Mouse (Mus musculus) frontal cortex, postnatal 36 days (tissue): ENCODE measurements at regions not wholly inside any gene's neighbourhood (a gene's known extent, or its start where the extent isn't known, plus 50 kb on each side); places are given as distances from the start of the nearest gene placed in this dataset.

Experiments used
- DNase-seq, 2 experiments: peaks; one replicate each; pipeline ENCODE4 v3.0.0; 2022; ENCODE audit warnings: low spot score in 2 of 2

GRCm38 (mm10) chr16:95886131-95886530 is 104.6 kb downstream of the Psmg1 start:
- no peak for DNase-seq

DNA sequence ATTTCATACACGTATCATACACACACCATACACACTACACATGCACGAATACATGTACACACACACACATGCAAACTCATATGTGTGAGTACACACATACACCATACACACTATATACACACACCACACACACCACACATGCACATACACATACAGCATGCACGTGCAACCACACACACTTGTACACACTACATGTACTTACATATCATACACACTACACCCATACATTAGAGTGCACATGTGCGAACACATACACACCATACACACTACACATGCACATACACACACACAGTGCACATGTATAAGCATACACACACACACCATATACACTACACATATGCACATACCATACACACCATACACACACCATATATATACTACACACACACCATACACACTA is 117.5 kb downstream of the Psmg1 start:
- DNase-seq = no peak

GRCm38 (mm10) chr16:95872436-95872835 is 118.3 kb downstream of the Psmg1 start:
- DNase-seq = no peak

GRCm38 (mm10) chr16:95870291-95870690 is 120.5 kb downstream of the Psmg1 start:
- DNase-seq = no peak

GRCm38 (mm10) chr16:95869501-95869900 is 121.3 kb downstream of the Psmg1 start:
- no peak for DNase-seq

GRCm38 (mm10) chr16:95868896-95869295 is 121.9 kb downstream of the Psmg1 start:
- no peak for DNase-seq

GRCm38 (mm10) chr16:95867516-95867915 is 123.2 kb downstream of the Psmg1 start:
- DNase-seq = no peak

DNA sequence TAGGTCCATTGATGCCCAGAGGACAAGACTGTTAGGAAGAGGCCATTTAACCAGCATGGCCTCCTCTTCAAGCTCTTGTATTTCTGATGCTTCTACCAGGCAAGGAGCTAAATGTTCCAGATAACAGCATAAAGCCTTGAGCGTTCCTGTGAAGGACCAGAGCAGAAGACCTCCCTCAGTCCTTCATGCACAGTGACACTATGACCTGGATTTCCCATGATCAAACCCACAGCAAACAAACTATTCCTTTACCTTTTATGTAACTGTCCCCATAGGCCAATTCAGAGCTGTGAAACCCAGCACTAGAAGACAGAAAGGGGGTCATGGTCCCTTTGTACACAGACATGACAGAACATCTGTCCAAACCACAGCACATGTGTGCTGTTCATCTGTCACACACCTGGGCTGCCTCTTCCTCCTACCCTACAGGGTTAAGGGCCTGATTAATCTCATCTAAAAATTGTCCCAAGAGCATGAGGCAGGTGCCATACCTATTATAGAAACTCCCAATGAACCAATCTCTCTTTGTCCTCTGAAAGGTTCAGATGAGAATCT is 123.8 kb downstream of the Psmg1 start:
- no peak for DNase-seq

GRCm38 (mm10) chr16:95865603-95866002 is 125.2 kb downstream of the Psmg1 start:
- no peak for DNase-seq

DNA sequence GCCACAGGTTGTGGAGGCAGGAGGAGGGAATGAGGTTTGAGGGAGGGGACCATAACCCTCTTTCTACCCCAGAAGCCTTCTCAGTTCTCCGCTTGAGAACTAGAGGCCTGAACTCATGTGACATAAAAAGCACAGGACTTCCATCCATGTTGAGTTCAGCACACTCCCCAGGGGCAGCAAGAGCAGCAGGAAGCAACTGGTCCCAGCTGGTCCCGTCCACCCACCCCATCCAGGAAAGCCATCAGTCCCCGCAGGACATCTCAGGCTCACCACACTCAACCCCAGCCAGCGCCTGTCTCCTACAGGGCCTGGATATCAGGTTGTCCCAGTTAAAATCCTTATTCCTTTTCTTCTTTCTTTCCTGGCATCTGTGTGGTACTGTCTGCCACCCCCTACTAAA is 126.1 kb downstream of the Psmg1 start:
- DNase-seq = no peak

DNA sequence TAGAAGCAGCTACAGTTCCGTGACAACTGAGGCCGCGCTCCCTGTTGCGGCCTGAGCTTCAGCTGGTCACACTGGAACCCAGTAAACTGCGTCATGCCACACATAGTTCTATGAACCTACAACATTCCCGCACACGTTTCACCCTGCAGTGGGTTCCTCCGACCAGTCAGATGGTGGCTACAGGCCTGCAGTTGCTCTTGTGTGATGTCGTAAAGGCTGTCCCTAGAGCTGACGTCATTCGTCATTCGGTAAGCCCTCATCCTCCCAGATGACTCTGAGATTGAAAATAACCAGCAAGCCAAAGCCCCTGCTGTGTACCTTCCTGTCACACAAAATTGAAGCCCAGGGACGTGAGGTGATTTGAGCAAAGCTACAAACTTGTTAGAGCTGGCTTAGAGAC is 126.7 kb downstream of the Psmg1 start:
- no peak for DNase-seq

DNA sequence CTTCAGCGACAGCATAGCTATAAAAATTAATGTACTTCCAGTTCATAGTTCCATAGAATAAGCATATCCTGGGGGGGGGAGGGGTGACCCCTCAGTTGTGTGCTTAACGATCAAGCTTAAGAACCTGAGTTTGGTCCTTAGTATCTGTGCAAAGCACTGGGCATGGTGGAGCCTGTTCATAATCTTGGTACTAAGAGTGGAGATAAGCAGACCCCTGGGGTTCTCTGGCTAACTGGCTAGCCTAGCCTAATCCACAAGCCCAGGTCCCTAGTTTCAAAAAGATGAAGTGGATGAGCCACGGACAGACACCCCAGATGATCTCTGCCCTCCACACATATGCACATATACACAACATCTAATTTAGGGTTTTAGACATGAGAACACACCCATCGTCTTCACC is 127.2 kb downstream of the Psmg1 start:
- DNase-seq = no peak

DNA sequence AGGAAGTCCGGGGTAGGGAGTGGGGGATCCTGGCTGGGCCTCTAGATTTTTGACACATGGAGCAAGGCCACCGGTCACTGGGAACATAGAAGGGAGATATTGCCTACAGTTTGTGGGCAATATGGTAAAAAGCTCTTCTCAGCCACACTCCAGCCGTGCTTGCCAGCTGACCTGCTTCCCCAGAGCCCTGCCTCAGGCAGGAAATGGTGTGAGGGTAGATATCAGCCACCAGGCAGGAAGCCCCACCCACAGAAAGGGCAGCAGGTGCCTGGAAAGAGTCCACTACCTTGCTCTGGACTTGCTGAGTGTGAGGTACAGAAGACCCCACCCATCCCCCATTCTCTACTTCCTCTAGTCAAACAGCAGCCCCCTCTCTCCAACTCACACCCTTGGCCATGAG is 128.1 kb downstream of the Psmg1 start:
- DNase-seq = no peak

DNA sequence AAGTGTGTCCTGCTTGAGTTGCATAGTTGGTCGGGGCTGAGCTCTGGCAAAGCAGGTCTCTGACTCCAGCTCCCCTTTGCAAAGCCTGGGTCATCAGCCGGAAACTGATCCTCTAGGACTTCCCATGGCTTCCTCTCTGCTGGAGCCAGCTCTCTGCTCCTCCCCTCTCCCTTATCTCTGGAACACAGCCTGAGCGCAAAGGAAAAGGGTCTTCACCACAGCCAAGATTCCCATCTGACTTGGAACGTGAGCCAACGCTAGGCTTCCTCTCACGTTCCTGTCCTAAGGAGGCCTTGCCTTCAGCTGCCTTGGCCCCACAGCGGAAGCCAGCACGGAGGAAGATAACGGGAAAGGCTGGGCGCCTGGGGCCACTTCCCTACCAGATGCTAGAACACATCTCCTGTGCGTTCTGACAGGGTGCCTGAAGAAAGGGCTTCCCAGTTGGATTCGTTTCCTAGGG is 129.5 kb downstream of the Psmg1 start:
- DNase-seq = no peak

- no peak for DNase-seq
These were observed 129.9 kb downstream of the Psmg1 start for GRCm38 (mm10) chr16:95860810-95861209.

GRCm38 (mm10) chr16:95860111-95860510 is 130.6 kb downstream of the Psmg1 start:
- no peak for DNase-seq

DNA sequence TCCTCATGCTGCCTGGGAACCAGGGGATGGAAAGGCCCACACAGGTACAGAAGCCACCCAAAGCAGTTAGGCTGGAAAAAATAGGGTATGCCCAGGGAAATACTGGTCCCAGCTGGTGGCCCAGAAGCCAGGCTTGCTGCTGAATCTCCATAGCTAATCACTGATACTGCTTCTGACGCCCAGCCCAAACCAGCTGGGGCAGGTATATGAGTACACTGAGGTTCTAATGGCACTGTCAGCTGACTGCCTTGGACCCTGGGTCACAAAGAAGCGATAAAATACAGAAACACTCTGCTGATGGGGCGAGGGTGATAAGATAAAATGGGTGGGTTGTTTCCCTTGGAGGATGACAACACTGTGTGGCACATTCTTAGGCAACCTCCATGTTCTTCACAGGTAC is 133.4 kb downstream of the Psmg1 start:
- DNase-seq = no peak

DNA sequence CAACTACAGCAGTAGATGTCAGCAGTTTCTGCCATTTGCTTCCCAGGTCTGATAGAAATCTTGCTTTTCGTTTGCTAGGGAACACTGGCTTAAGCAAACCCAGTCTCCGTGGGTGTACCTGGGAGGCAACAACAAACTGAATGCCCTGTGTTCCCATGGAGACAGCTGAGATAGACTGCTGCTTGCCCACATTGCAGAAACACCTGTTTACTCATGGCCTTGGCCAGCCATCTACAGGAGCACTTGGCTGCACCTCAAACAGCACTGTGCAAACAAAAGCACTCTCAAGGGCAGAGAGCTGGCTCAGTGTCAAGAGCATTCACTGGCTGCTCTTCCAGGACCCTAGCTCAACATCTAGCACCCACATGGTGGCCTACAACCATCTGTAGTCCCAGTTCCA is 135.5 kb downstream of the Psmg1 start:
- DNase-seq = no peak

DNA sequence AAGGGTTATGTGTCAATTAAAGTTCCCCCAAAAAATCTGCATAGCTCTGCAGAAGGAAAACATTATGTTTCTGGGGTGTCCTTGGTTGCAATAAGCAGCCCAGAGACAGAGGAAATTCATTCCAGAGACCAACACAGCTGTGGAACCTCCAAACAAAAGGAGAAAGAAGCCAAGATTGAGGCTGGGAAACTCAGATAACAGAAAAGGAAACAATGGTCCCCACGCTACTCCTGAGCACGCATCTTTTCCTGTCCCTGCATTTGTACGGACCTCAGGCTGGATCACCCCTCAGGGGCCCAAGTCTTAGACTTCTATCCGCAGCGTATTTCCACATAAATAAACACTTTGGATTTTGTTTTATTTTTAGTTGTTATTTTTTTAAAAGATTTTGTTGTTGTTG is 138.9 kb downstream of the Psmg1 start:
- no peak for DNase-seq

- DNase-seq = no peak
These were observed 142.1 kb downstream of the Psmg1 start for GRCm38 (mm10) chr16:95848555-95849082.

GRCm38 (mm10) chr16:95847765-95848483 is 142.8 kb downstream of the Psmg1 start:
- DNase-seq = peak in 1 of 2 experiments; percentile 31

- no peak for DNase-seq
These were observed 143.5 kb downstream of the Ets2 start for GRCm38 (mm10) chr16:95845323-95845860.

DNA sequence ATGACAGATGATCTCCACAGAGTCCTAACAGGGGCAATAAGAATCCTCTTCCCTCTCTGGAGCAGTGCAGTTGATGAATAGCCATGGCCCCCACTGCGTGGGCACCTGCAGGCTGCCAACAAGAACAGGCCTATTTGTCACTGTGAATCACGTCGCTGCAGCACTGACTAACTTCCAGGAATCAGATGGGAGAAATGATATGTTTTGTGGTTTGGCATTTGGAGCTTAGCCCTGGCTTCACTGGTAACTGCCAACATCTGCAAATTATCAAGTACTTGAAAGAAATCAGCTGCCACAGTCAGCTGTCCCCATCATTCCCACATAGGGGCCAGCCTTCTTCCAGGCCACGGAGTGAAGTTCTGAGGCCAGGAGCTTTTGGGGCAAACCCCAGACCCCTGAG is 142.8 kb downstream of the Ets2 start:
- peak in 1 of 2 experiments; percentile 12 for DNase-seq
